Mouse (Mus musculus) lung, postnatal 0 days (tissue): ENCODE measurements at regions not wholly inside any gene's neighbourhood (a gene's known extent, or its start where the extent isn't known, plus 50 kb on each side); places are given as distances from the start of the nearest gene placed in this dataset.
A peak's percentile ranks its signal among the peaks of the same experiment; 100 is the strongest.
"Not testable (repeated sequence)": the region's sequence is repeated elsewhere in the genome, so short reads cannot be mapped to it uniquely, and the experiment has no call there.

Experiments
- ATAC-seq: fragments of 200-750 bp; cut with Nextera tagmentation; 2 replicates; pipeline ENCODE4 v1.8.0; 2017; ENCODE audit warnings: moderate library complexity
- DNase-seq: peaks from one replicate; pipeline ENCODE4 v3.0.0-alpha.2; 2016; ENCODE audit warnings: low spot score
- H3K27ac ChIP-seq: fragments of 300-500 bp; sonication (generic); 2 replicates; pipeline ENCODE4 v1.5.1; 2014; ENCODE audit warnings: antibody characterized with exemption, mild to moderate bottlenecking, low read length, mixed read lengths
- H3K27me3 ChIP-seq: fragments of 300-500 bp; sonication (generic); replicated peaks from 2 replicates; pipeline ENCODE4 v1.6.1; 2014; ENCODE audit warnings: low read length, mixed read lengths; ENCODE audit not compliant: insufficient read depth
- H3K36me3 ChIP-seq: fragments of 300-500 bp; sonication (generic); 2 replicates; pipeline ENCODE4 v1.6.1; 2014; ENCODE audit warnings: low read length, mixed read lengths; ENCODE audit not compliant: insufficient read depth
- H3K4me1 ChIP-seq: fragments of 300-500 bp; sonication (generic); 2 replicates; pipeline ENCODE4 v1.6.1; 2014; ENCODE audit warnings: antibody characterized with exemption, low read depth, low read length, mixed read lengths; ENCODE audit not compliant: insufficient read depth
- H3K4me2 ChIP-seq: fragments of 300-500 bp; sonication (generic); replicated peaks from 2 replicates; pipeline ENCODE4 v1.6.1; 2014; ENCODE audit warnings: low read depth, mild to moderate bottlenecking, low read length, moderate library complexity, mixed read lengths
- H3K4me3 ChIP-seq: fragments of 300-500 bp; sonication (generic); 2 replicates; pipeline ENCODE4 v1.5.1; 2014; ENCODE audit warnings: low read depth, low read length
- H3K9ac ChIP-seq: fragments of 300-500 bp; sonication (generic); replicated peaks from 2 replicates; pipeline ENCODE4 v1.6.1; 2014; ENCODE audit warnings: low read depth, mild to moderate bottlenecking
- H3K9me3 ChIP-seq: fragments of 300-500 bp; sonication (generic); 2 replicates; pipeline ENCODE4 v1.6.1; 2016; ENCODE audit warnings: low read length, mixed read lengths
- CTCF ChIP-seq: IDR thresholded peaks from 2 replicates; pipeline ENCODE4 v1.5.1; 2016; ENCODE audit warnings: antibody characterized with exemption, mild to moderate bottlenecking
- EP300 ChIP-seq: IDR thresholded peaks from 2 replicates; pipeline ENCODE4 v1.6.1; 2016; ENCODE audit warnings: antibody characterized with exemption, mild to moderate bottlenecking, control low read depth
- WGBS: fragments of 180-500 bp; shearing (Covaris S2); extraction: QIAGEN DNeasy Blood & Tissue Kit; methylation state at CpG from one replicate; pipeline ENCODE4 v1.1.7; 2014; 5-methylcytosine and 5-hydroxymethylcytosine counted together

GRCm38 (mm10) chr12:37001401-37001800 lies 106.9 kb upstream of the Meox2 start:
- no peaks in the 10 kb centered on the region for H3K36me3 ChIP-seq
- no peak for DNase-seq
- no peak overlapping the region for H3K9ac ChIP-seq
- whole genome bisulfite sequencing, result 74% methylated on average over 3 of the region's 3 CpGs
- no peaks in the 10 kb centered on the region for H3K9me3 ChIP-seq
- H3K4me1 ChIP-seq, result no peaks in the 10 kb centered on the region
- ATAC-seq, result no peak
- no peaks in the 10 kb centered on the region for H3K27me3 ChIP-seq
- no peak overlapping the region for H3K4me2 ChIP-seq
- TF ChIP-seq EP300 (no peak), CTCF (no peak)
- H3K4me3 ChIP-seq, result no peak overlapping the region
- no peak overlapping the region for H3K27ac ChIP-seq

- no peak for TF ChIP-seq CTCF
- TF ChIP-seq EP300, result no peak
- 60% methylated on average over 1 of the region's 1 CpGs for WGBS
- Histone ChIP-seq H3K27ac (no peak overlapping the region), H3K4me2 (no peak overlapping the region), H3K9ac (no peak overlapping the region), H3K27me3 (no peaks in the 10 kb centered on the region), H3K36me3 (no peaks in the 10 kb centered on the region), H3K4me1 (no peaks in the 10 kb centered on the region), H3K9me3 (no peaks in the 10 kb centered on the region), H3K4me3 (no peak overlapping the region)
- peak; percentile 20 for DNase-seq
- ATAC-seq, result no peak
Observed at GRCm38 (mm10) chr12:37005262-37005661, 103.1 kb upstream of the Meox2 start.

- DNase-seq, result no peak
- no peaks in the 10 kb centered on the region for H3K9me3 ChIP-seq
- H3K4me1 ChIP-seq, result no peaks in the 10 kb centered on the region
- H3K4me3 ChIP-seq, result no peak overlapping the region
- 97% methylated on average over 1 of the region's 1 CpGs for WGBS
- no peak overlapping the region for H3K9ac ChIP-seq
- no peaks in the 10 kb centered on the region for H3K27me3 ChIP-seq
- no peak for ATAC-seq
- no peak for TF ChIP-seq CTCF
- no peak for TF ChIP-seq EP300
- H3K4me2 ChIP-seq, result no peak overlapping the region
- no peak overlapping the region for H3K27ac ChIP-seq
- no peaks in the 10 kb centered on the region for H3K36me3 ChIP-seq
Observed at GRCm38 (mm10) chr12:37010306-37010705, 98.0 kb upstream of the Meox2 start.

GRCm38 (mm10) chr12:37014401-37014800 lies 93.9 kb upstream of the Meox2 start:
- H3K9ac ChIP-seq, result no peak overlapping the region
- ATAC-seq (no peak), DNase-seq (peak; percentile 13)
- no peak overlapping the region for H3K27ac ChIP-seq
- 70% methylated on average over 4 of the region's 4 CpGs for WGBS
- no peaks in the 10 kb centered on the region for H3K27me3 ChIP-seq
- no peak overlapping the region for H3K4me2 ChIP-seq
- H3K9me3 ChIP-seq, result no peaks in the 10 kb centered on the region
- H3K36me3 ChIP-seq, result no peaks in the 10 kb centered on the region
- no peak overlapping the region for H3K4me3 ChIP-seq
- TF ChIP-seq CTCF (no peak), EP300 (no peak)
- no peaks in the 10 kb centered on the region for H3K4me1 ChIP-seq

GRCm38 (mm10) chr12:37014945-37015344 lies 93.4 kb upstream of the Meox2 start:
- H3K36me3 ChIP-seq, H3K9ac ChIP-seq, DNase-seq, H3K4me3 ChIP-seq, H3K27ac ChIP-seq, H3K27me3 ChIP-seq, ATAC-seq, H3K9me3 ChIP-seq, H3K4me2 ChIP-seq, H3K4me1 ChIP-seq: not testable (repeated sequence)
- WGBS, result 88% methylated on average over 7 of the region's 7 CpGs

- no peaks in the 10 kb centered on the region for H3K27me3 ChIP-seq
- no peak overlapping the region for H3K4me2 ChIP-seq
- H3K36me3 ChIP-seq, result no peaks in the 10 kb centered on the region
- TF ChIP-seq EP300 (peak; percentile 44; the same call in 1 of the 2 replicates), CTCF (no peak)
- no peaks in the 10 kb centered on the region for H3K9me3 ChIP-seq
- DNase-seq (no peak), ATAC-seq (no peak)
- WGBS, result 38% methylated on average over 4 of the region's 4 CpGs
- H3K27ac ChIP-seq, result no peak overlapping the region
- no peaks in the 10 kb centered on the region for H3K4me1 ChIP-seq
- H3K9ac ChIP-seq, result no peak overlapping the region
- H3K4me3 ChIP-seq, result no peak overlapping the region
Observed at GRCm38 (mm10) chr12:37015474-37016248, 92.7 kb upstream of the Meox2 start.

GRCm38 (mm10) chr12:37047191-37047590 lies 61.1 kb upstream of the Meox2 start:
- H3K4me1 ChIP-seq, result no peaks in the 10 kb centered on the region
- WGBS, result 62% methylated on average over 3 of the region's 3 CpGs
- no peak for TF ChIP-seq CTCF
- no peak for TF ChIP-seq EP300
- no peak overlapping the region for H3K27ac ChIP-seq
- H3K36me3 ChIP-seq, result no peaks in the 10 kb centered on the region
- H3K4me2 ChIP-seq, result no peak overlapping the region
- H3K4me3 ChIP-seq, result no peak overlapping the region
- no peaks in the 10 kb centered on the region for H3K9me3 ChIP-seq
- H3K27me3 ChIP-seq, result no peaks in the 10 kb centered on the region
- H3K9ac ChIP-seq, result no peak overlapping the region
- ATAC-seq (no peak), DNase-seq (no peak)
